Mouse (Mus musculus) kidney, postnatal 25 days (tissue): ENCODE data around the gene Mrc2.
A peak's percentile ranks its signal among the peaks of the same experiment; 100 is the strongest.

Experiments
- DNase-seq, 2 experiments: peaks; one replicate each; pipeline ENCODE4 v3.0.0; 2021; ENCODE audit warnings: mixed read lengths in 2 of 2

Mrc2 gene

GRCm38 (mm10) chr11:105352152-105352551 lies 59.7 kb downstream of the Mrc2 start:
- DNase-seq = peak; percentile 37 to 74

- DNase-seq = peak; percentile 95
These were observed 60.8 kb downstream of the Mrc2 start for GRCm38 (mm10) chr11:105352954-105353890.

GRCm38 (mm10) chr11:105353891-105354280 lies 61.4 kb downstream of the Mrc2 start:
- no peak for DNase-seq

- peak in 1 of 2 experiments; percentile 36 for DNase-seq
These were observed 63.9 kb downstream of the Mrc2 start for GRCm38 (mm10) chr11:105356301-105356700.

DNA sequence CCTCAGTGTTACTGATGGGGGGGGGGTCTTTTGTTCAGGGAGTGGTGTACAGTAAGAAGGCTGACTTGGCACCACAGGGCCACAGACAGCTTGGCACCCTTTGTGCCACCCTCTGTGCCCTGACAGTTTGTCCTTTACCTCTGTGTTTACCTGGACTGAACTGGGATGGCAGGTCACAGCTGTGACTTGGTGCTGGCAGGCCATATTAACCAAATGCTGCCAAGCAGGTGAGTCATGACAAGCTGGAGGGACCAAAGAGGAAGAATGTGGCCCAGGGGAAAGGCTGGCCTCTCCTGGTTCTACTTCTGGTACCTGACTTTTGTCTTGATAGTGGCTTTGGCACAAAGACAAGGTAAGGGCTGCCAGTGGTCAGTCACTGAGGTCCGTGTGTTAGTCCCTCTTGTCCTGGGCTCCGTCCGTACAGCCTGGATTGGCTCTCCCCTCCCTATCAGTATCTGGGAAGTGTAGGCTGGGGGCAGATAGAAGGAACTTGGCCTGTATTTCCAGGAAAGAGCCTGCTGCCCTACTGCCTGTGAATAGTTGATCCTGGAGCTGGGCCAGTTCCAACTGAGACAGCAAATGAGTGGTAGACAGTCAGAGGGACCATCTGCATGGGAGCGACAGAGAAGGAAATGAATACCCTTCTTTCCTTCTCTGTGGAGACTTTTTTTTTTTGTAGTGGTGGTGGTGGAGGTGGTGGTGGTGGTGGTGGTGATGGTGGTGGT lies 69.8 kb downstream of the Mrc2 start:
- DNase-seq = no peak

GRCm38 (mm10) chr11:105362946-105363597 lies 70.6 kb downstream of the Mrc2 start:
- DNase-seq = peak; percentile 87

DNA sequence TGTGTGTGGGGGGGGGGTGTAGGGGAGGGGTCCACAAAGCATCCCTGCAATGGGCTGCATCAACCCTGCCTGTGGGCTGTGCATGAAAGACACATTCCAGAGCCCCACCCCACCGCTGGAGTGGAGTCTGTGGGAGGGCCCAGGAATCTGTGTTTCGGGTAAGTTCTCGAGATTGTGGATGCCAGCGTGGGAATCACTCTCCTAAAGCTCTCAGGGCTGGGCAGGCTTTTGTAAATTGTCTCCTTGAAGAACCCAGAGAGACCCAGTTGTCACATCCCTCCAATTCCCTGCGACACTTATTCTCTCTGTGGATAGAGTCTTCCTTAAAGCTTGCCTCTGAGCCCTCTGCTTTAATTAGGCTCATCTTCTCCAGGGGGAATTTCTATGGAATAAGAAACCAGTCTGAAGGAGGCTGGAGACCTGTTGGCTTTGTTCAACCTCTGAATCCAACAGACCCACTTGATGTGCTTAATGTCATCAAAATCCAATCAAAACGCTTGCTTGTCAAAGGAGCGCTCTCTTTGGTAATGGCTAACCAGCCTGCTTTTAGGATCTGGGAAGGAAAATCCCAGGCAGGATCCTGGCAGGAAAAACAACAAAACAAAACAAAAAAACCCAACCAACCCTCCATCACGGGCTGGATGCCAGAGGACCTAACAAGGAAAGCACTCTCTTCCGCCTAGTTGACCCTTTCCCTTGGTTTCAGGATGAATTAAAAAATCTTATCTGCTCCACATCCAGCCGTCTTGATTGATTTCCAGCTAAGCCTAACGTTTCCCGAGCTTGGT lies 71.3 kb downstream of the Mrc2 start:
- peak; percentile 78 to 84 for DNase-seq

- DNase-seq = peak; percentile 57 to 66
These were observed 72.1 kb downstream of the Mrc2 start for GRCm38 (mm10) chr11:105364386-105365065.

DNA sequence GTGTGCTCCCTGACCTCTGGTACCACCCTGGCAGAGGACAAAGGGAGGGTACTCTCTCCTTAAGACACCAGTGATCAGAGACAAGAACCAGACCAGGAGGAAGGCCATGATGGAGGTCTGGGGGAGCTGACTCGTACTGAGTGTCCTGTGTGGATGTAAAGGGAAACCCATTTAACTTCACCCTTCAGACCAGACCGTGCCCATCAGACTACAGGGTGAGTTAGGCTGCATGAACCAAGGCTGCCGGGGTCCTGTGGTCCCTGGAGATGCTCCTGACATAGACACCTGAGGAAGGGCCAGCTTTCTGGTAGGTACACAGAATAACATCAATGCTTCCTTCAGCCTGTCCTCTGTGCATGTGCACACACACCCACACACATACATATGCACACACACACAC lies 73.2 kb downstream of the Mrc2 start:
- no peak for DNase-seq

DNA sequence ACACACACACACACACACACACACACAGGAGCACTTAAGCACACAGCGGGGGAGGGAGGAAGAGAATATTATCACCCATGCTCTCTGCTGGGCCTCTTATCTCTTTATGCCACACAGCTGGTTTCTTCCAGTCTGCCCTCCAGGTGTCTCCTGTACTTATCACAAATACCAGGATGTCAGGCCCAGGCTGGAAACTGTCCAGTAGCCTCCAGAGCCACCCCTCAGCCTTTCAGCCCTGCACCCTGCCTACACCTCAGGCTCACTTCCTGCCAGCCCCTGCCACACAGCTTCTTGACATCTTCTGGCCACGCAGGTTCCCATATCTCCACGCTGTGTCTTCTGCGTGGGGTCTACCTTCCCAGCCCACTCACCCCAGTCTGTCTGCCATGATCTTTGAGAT lies 73.6 kb downstream of the Mrc2 start:
- no peak for DNase-seq

DNA sequence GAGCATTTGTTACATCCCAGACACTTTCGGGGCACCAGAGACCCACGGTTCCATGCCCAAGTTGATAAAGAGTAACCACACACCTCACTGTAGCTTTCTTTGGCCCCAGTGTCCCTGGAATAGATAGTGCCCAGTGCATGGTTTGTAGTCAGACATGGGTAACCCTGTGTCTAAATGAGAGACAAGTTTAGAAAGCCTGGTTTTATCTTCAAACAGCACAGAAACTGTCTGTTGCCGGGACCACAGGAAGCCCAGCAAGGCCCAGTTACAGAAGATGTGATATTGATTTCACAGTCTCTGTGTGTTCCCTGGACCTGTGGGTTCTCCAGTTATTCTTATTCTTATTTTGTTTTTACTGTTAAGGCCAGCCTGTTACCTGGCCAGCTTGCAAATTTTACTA lies 74.7 kb downstream of the Mrc2 start:
- no peak for DNase-seq

DNA sequence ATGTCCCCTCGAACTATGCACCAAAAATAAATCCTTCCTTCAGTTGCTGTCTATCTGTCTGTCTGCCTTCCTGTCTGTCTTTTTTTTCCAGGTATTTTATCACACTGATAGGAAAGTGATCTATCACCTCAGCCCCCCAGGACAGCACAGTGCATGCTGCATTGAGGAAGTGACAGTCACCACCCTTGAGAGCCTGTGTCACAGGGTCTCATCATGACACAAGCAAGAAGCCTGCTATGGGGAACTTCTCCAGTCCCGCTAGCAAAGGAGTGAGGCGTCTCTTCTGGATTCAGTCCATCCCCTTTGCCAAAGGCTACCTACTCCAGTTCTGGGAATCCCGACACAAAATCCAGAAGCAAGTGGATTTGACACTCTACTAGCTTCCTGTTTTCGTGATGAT lies 76.4 kb downstream of the Mrc2 start:
- no peak for DNase-seq

- peak; percentile 62 to 66 for DNase-seq
These were observed 77.3 kb downstream of the Mrc2 start for GRCm38 (mm10) chr11:105369526-105370386.

- DNase-seq = peak; percentile 52 to 82
These were observed 79.4 kb downstream of the Mrc2 start for GRCm38 (mm10) chr11:105371818-105372217.

DNA sequence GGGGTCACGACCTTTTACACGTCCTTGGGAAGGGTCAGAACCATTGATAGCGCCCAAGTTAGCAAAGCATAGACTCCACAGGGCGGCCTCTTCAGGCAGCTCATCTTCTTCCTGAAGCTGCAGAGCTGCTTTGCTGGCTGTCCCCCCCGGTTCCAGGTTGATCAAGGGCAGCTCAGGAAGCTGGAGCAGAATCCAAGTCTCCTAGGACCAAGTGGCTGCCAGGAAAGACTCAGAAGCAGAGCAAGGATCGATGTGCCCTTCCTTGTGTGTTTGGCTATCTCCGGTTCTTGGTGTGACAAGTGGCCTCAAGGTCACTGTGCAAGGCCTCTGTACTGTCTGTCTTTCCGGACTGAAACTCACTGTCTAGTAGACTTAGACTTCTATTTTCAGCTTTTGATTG lies 81.4 kb downstream of the Mrc2 start:
- DNase-seq = peak; percentile 50 to 81

DNA sequence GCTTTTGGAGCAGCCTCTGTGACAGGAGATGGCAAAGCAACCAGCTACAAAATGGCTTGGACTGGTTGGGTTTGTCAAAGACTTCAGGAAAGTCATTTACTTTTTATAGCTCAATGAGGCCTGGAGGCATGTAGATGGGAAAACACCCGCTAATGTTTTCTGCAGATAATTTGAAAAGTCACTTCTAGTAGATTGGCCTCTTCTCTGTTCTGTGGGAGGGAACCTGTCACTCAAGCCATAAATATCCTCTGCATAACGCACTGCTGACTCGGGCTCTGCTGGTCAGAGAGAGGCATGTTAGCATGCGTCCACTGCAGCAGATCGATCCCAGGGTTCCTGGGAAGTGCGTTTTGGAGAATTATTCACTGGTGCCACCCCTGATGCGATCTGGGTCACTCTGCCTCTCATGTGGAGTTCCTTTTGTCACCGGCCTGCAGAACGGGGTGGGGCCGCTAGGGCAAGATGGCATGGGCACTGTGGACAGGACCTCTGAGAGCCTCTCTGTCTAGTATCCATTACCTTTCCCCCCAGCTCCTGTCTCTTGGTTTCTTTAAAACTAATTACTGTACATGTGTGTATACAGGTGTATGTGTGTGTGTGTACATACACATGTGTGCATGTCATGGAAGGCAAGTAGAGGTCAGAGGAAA lies 82.2 kb downstream of the Mrc2 start:
- DNase-seq = no peak

DNA sequence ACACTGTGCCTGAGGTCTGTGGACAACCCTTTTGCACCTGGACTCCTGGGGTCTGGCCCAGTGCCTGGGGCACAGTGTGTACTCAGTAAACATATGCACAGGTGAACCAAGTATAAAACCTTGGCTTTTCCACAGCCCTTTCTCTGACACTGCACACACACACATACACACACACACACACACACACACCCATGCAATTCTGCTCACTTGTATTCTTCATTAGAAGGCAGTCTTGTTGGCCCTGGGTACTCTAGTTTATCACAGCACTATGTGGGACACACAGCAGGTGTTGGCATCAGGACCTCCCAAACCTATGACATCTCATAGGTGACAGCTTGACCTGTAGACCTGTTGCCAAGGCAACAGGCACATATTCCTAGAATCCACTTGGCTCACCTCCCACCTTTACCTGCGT lies 83.4 kb downstream of the Mrc2 start:
- peak in 1 of 2 experiments; percentile 76 for DNase-seq

- no peak for DNase-seq
These were observed 92.8 kb downstream of the Mrc2 start for GRCm38 (mm10) chr11:105385266-105385665.

DNA sequence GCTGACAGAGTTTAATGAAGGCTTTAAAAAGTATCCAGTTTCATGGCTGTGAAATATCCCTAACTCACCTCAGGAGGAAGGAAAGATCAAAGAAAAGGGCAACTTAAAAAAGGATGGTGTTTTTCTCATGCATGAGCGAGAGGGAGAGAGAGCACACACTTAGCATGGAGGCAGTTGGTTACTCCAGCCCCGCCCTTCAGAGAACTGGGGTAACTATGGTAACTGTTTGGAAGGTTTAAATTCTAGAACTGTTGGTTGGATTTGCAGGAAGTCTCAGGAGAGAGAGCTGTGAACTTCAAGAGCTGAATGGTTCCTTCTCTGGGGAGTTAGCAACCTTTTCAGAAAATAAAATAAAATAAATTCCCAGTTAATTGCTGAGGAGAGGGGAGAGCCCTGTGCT lies 96.2 kb downstream of the Mrc2 start:
- no peak for DNase-seq

DNA sequence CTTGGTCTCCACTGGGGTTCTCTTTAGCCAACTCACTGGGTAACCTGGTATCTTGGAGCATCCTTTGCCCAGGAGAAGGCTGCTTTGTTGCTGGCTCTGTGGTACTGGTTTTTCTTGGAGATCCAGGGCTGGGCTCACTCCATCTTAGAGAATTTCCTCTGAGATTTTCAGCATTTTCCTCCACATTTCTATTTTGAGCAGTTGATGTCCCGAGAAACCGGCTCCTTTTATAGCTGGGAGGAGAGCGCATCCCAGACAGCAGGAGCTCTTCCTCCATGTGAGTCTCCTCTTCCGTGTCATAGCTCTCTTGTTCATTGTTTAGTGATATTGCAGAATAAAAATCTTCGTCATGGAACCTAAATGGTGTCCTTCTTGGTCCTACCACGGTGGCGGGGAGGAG lies 97.8 kb downstream of the Mrc2 start:
- no peak for DNase-seq
